Mouse (Mus musculus) heart, embryonic 15.5 days (tissue): ENCODE results near the gene Tmem136. TPM values are rescaled to one million over a fixed set of nuclear protein-coding genes. Genes with fewer than 3 reads are reported as not detected.

Experiments used
- ATAC-seq: fragments of 200-750 bp; cut with Nextera tagmentation; replicated peaks from 2 replicates; pipeline ENCODE4 v1.8.0; 2017; ENCODE audit warnings: low read depth, moderate TSS enrichment; ENCODE audit not compliant: insufficient number of reproducible peaks, insufficient read depth, low FRiP score
- H3K27ac ChIP-seq: fragments of 300-500 bp; sonication (generic); 2 replicates; pipeline ENCODE4 v1.5.1; 2015; ENCODE audit warnings: mild to moderate bottlenecking, inconsistent platforms
- H3K27me3 ChIP-seq: fragments of 300-500 bp; sonication (generic); 2 replicates; pipeline ENCODE4 v1.6.1; 2015; ENCODE audit warnings: inconsistent platforms
- H3K36me3 ChIP-seq: fragments of 300-500 bp; sonication (generic); 2 replicates; pipeline ENCODE4 v1.6.1; 2015; ENCODE audit warnings: mild to moderate bottlenecking, inconsistent platforms
- H3K4me1 ChIP-seq: fragments of 300-500 bp; sonication (generic); replicated peaks from 2 replicates; pipeline ENCODE4 v1.6.1; 2015; ENCODE audit warnings: inconsistent platforms
- H3K4me2 ChIP-seq: fragments of 300-500 bp; sonication (generic); 2 replicates; pipeline ENCODE4 v1.6.1; 2015; ENCODE audit warnings: inconsistent platforms, mild to moderate bottlenecking, moderate library complexity
- H3K4me3 ChIP-seq: fragments of 300-500 bp; sonication (generic); 2 replicates; pipeline ENCODE4 v1.5.1; 2015; ENCODE audit warnings: mild to moderate bottlenecking, inconsistent platforms
- H3K9ac ChIP-seq: fragments of 300-500 bp; sonication (generic); 2 replicates; pipeline ENCODE4 v1.6.1; 2015; ENCODE audit warnings: mild to moderate bottlenecking, inconsistent platforms
- H3K9me3 ChIP-seq: fragments of 300-500 bp; sonication (generic); replicated peaks from 2 replicates; pipeline ENCODE4 v1.6.1; 2016; ENCODE audit warnings: inconsistent platforms
- WGBS: fragments of 180-500 bp; shearing (Covaris S2); methylation state at CpG from one replicate; pipeline ENCODE4 v1.1.7; 2015; ENCODE audit warnings: mixed read lengths; 5-methylcytosine and 5-hydroxymethylcytosine counted together
- polyA plus RNA-seq: library from polyadenylated mRNA; unstranded; fragments of >200 nt; fragmentation: Nextera tagmentation; extraction: Ambion mirVana; gene quantifications from 2 replicates; pipeline ENCODE4 v1.2.1, GENCODE M21; 2015

Gene Tmem136
- polyA plus RNA-seq, result 10.2 and 11.8 TPM in 2 replicates

GRCm38 (mm10) chr9:43116134-43116996, at the start of gene Tmem136:
Gene Tmem136 (minus strand): TSS chr9:43116570.
- Histone ChIP-seq H3K9me3 (no peaks in the 10 kb centered on the region), H3K27ac (peak within 1 kb of the TSS; percentile 80), H3K9ac (peak within 1 kb of the TSS; percentile 80), H3K36me3 (peaks cover 2% of the 10 kb centered on the region; the same call in 1 of the 2 replicates), H3K4me1 (peaks cover 7% of the 10 kb centered on the region), H3K4me3 (peak within 1 kb of the TSS; percentile 74), H3K4me2 (peak within 1 kb of the TSS; percentile 72), H3K27me3 (no peaks in the 10 kb centered on the region)
- WGBS, result 5% methylated on average over 55 of the region's 55 CpGs
- ATAC-seq, result peak; percentile 91

DNA sequence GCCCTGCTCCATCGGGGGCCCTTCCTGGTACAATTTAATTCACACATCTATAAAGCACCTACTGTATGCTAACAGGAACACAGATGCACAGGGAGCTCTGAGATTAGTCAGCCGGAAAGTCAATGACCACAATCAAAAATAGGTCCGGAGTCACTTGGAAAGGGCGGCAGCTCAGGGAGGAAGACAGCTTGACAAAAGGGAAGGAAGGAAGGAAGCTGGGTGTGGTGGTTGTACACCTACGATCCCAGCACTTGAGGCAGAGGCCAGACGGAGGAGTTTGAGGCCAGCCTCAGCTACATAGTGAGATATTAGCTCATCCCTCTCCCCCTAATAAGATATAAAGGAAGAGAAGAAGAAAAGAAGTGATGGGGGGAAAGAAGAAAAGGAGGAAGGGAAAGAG, 39.6 kb upstream of the Tmem136 start:
- Histone ChIP-seq H3K36me3 (no peaks in the 10 kb centered on the region), H3K27ac (no peak overlapping the region), H3K9ac (no peak overlapping the region), H3K4me3 (no peak overlapping the region), H3K4me1 (peaks cover 1% of the 10 kb centered on the region; the same call in 1 of the 2 replicates), H3K9me3 (no peaks in the 10 kb centered on the region), H3K4me2 (no peak overlapping the region), H3K27me3 (peaks cover 26% of the 10 kb centered on the region)
- 52% methylated on average over 6 of the region's 6 CpGs for WGBS
- no peak for ATAC-seq

GRCm38 (mm10) chr9:43151779-43152178, 35.4 kb upstream of the Tmem136 start:
- H3K27ac ChIP-seq, result no peak overlapping the region
- H3K4me2 ChIP-seq, result no peak overlapping the region
- peaks cover 32% of the 10 kb centered on the region for H3K27me3 ChIP-seq
- peaks cover 12% of the 10 kb centered on the region for H3K4me1 ChIP-seq
- no peak for ATAC-seq
- H3K9me3 ChIP-seq, result no peaks in the 10 kb centered on the region
- 82% methylated on average over 6 of the region's 6 CpGs for WGBS
- no peaks in the 10 kb centered on the region for H3K36me3 ChIP-seq
- no peak overlapping the region for H3K4me3 ChIP-seq
- no peak overlapping the region for H3K9ac ChIP-seq

GRCm38 (mm10) chr9:43150957-43151356, 34.6 kb upstream of the Tmem136 start:
- 46% methylated on average over 9 of the region's 9 CpGs for WGBS
- Histone ChIP-seq H3K27me3 (peaks cover 26% of the 10 kb centered on the region), H3K4me1 (peaks cover 12% of the 10 kb centered on the region), H3K27ac (no peak overlapping the region), H3K4me3 (no peak overlapping the region), H3K9me3 (no peaks in the 10 kb centered on the region), H3K4me2 (no peak overlapping the region), H3K36me3 (no peaks in the 10 kb centered on the region), H3K9ac (no peak overlapping the region)
- no peak for ATAC-seq

- Histone ChIP-seq H3K27ac (no peak overlapping the region), H3K36me3 (no peaks in the 10 kb centered on the region), H3K9ac (no peak overlapping the region), H3K9me3 (no peaks in the 10 kb centered on the region), H3K4me1 (peaks cover 12% of the 10 kb centered on the region), H3K4me3 (0 out of 2 replicates have a peak overlapping the region, but pooled peaks have one; percentile 13), H3K27me3 (peaks cover 17% of the 10 kb centered on the region), H3K4me2 (peak overlapping the region; percentile 45)
- ATAC-seq, result 0 out of 2 replicates have a peak, but pooled peaks have one; percentile 53
- 10% methylated on average over 10 of the region's 10 CpGs for whole genome bisulfite sequencing
These were observed 33.7 kb upstream of the Tmem136 start for GRCm38 (mm10) chr9:43150075-43150474.

DNA sequence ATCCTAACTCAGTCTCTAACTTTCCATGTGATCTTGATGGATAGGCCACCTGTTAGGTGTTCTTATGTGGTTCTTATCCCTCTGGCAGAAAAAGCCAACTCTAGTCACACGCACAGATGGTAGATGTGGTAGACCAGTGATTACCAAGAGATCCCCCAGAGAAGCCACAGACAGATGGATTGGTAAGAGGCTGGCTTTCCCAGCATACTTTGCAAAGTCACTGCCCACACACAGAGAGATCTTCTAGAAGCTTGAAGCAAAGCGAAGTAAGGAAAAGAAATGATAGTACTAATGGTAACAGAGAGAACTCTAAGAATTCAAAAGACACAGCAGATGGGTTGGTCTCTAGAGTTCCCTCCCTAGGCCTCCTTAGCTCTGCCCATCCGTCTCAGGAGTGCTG, 33.1 kb upstream of the Tmem136 start:
- Histone ChIP-seq H3K4me3 (no peak overlapping the region), H3K36me3 (no peaks in the 10 kb centered on the region), H3K4me2 (no peak overlapping the region), H3K27me3 (peaks cover 15% of the 10 kb centered on the region; the same call in 1 of the 2 replicates), H3K4me1 (peaks cover 15% of the 10 kb centered on the region), H3K9ac (no peak overlapping the region), H3K9me3 (no peaks in the 10 kb centered on the region), H3K27ac (no peak overlapping the region)
- WGBS, result 74% methylated on average over 3 of the region's 3 CpGs
- no peak for ATAC-seq

DNA sequence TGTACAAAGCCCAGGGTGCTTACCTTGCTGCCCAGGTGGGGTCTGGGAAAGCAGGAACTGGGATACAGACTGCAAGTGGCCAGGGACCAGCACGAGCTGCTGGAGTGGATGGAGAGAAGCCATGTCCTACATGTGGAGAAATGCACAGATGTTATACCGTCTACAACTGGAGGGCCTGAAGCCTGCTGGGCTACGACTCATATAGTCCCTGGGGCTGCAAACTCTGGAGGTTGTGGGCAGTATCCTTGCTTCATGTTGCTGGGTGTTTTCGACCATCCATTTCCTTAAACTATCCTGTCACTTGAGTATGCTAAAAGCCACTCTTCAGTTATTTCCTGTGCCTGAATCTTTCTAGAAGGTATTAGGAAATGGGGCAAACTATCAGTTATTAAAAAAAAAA, 28.8 kb upstream of the Tmem136 start:
- Histone ChIP-seq H3K4me1 (peaks cover 13% of the 10 kb centered on the region), H3K36me3 (no peaks in the 10 kb centered on the region), H3K4me3 (no peak overlapping the region), H3K9ac (no peak overlapping the region), H3K27me3 (peaks cover 22% of the 10 kb centered on the region), H3K9me3 (no peaks in the 10 kb centered on the region), H3K27ac (no peak overlapping the region), H3K4me2 (no peak overlapping the region)
- ATAC-seq, result no peak
- WGBS, result 82% methylated on average over 4 of the region's 4 CpGs

DNA sequence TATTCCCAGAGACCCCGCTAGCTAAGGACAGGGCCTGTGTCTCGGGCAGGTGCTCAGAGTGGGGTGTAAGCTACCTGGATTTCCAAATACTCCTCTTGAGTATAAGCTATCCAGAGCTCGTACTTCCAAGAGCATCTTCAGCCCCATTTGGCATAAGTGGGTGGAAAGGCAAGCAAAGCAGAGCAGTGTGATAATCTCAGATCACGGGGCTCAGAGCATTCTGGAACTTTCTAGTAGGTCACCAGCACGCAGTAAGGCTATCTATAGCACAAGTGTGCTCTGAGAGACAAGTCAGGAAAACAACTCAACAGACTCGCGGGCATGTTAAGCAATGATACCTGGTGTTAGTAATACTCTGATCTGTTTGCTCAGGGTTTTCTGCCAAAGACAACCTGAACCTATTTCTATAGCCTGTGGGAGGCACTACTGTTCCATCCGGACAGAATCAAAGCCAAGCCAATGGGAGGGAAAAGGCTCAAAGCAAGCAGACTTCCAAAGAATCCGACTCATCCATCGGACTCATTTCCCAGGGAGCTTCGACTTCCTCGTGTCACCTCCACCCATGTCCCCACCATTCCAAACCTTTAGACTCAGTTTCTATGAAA, 27.9 kb upstream of the Tmem136 start:
- Histone ChIP-seq H3K4me3 (no peak overlapping the region), H3K4me2 (no peak overlapping the region), H3K9ac (no peak overlapping the region), H3K36me3 (no peaks in the 10 kb centered on the region), H3K4me1 (peaks cover 8% of the 10 kb centered on the region), H3K27me3 (peaks cover 18% of the 10 kb centered on the region), H3K27ac (no peak overlapping the region), H3K9me3 (no peaks in the 10 kb centered on the region)
- no peak for ATAC-seq
- 54% methylated on average over 12 of the region's 12 CpGs for WGBS

- Histone ChIP-seq H3K4me2 (no peak overlapping the region), H3K27ac (no peak overlapping the region), H3K27me3 (peaks cover 13% of the 10 kb centered on the region), H3K9me3 (no peaks in the 10 kb centered on the region), H3K4me1 (peaks cover 8% of the 10 kb centered on the region), H3K9ac (no peak overlapping the region), H3K36me3 (no peaks in the 10 kb centered on the region), H3K4me3 (no peak overlapping the region)
- no peak for ATAC-seq
- 7% methylated on average over 4 of the region's 4 CpGs for WGBS
These were observed 25.5 kb upstream of the Tmem136 start for GRCm38 (mm10) chr9:43141839-43142238.

GRCm38 (mm10) chr9:43133525-43133924, 17.2 kb upstream of the Tmem136 start:
- no peaks in the 10 kb centered on the region for H3K9me3 ChIP-seq
- no peak overlapping the region for H3K9ac ChIP-seq
- H3K4me2 ChIP-seq, result no peak overlapping the region
- WGBS, result 66% methylated on average over 3 of the region's 3 CpGs
- H3K4me3 ChIP-seq, result no peak overlapping the region
- no peak for ATAC-seq
- H3K4me1 ChIP-seq, result peaks cover 3% of the 10 kb centered on the region; the same call in 1 of the 2 replicates
- no peaks in the 10 kb centered on the region for H3K27me3 ChIP-seq
- H3K27ac ChIP-seq, result no peak overlapping the region
- H3K36me3 ChIP-seq, result no peaks in the 10 kb centered on the region

GRCm38 (mm10) chr9:43132380-43132779, 16.0 kb upstream of the Tmem136 start:
- Histone ChIP-seq H3K4me1 (peaks cover 7% of the 10 kb centered on the region), H3K36me3 (no peaks in the 10 kb centered on the region), H3K9me3 (no peaks in the 10 kb centered on the region), H3K27ac (no peak overlapping the region), H3K9ac (no peak overlapping the region), H3K4me3 (no peak overlapping the region), H3K27me3 (no peaks in the 10 kb centered on the region), H3K4me2 (no peak overlapping the region)
- ATAC-seq, result no peak
- 33% methylated on average over 4 of the region's 4 CpGs for WGBS
